Mouse (Mus musculus): ENCODE measurements around the gene H6pd.

The H6pd gene

GRCm38 (mm10) chr4:150019741-150020380 is 11.0 kb upstream of the H6pd start:
- DNase-seq (ENCODE audit: low spot score): no peak

GRCm38 (mm10) chr4:150015436-150015835 is 6.6 kb upstream of the H6pd start:
- DNase-seq (ENCODE audit: low spot score): no peak

GRCm38 (mm10) chr4:150014378-150015091 is 5.7 kb upstream of the H6pd start:
- no peak for DNase-seq (ENCODE audit: low spot score)

GRCm38 (mm10) chr4:150013805-150014204 is 5.0 kb upstream of the H6pd start:
- DNase-seq (ENCODE audit: low spot score): no peak

- DNase-seq (ENCODE audit: low spot score): no peak
These were observed 4.4 kb upstream of the H6pd start for GRCm38 (mm10) chr4:150013186-150013690.

GRCm38 (mm10) chr4:150012322-150012723 is 3.5 kb upstream of the H6pd start:
- no peak for DNase-seq (ENCODE audit: low spot score)

- no peak for DNase-seq (ENCODE audit: low spot score)
These were observed 2.9 kb upstream of the H6pd start for GRCm38 (mm10) chr4:150011564-150012321.

GRCm38 (mm10) chr4:150010054-150010730 is 1.4 kb upstream of the H6pd start:
- no peak for DNase-seq (ENCODE audit: low spot score)

GRCm38 (mm10) chr4:150009587-150009930 is 736 bp upstream of the H6pd start:
- no peak for DNase-seq (ENCODE audit: low spot score)

- no peak for DNase-seq (ENCODE audit: low spot score)
These were observed 434 bp downstream of the H6pd start for GRCm38 (mm10) chr4:150008325-150008852.

GRCm38 (mm10) chr4:150007444-150007843 is 1.4 kb downstream of the H6pd start:
- DNase-seq (ENCODE audit: low spot score): no peak

GRCm38 (mm10) chr4:150006991-150007390 is 1.8 kb downstream of the H6pd start:
- no peak for DNase-seq (ENCODE audit: low spot score)

GRCm38 (mm10) chr4:150006122-150006854 is 2.5 kb downstream of the H6pd start:
- no peak for DNase-seq (ENCODE audit: low spot score)

- no peak for DNase-seq (ENCODE audit: low spot score)
These were observed 3.6 kb downstream of the H6pd start for GRCm38 (mm10) chr4:150005231-150005630.

- no peak for DNase-seq (ENCODE audit: low spot score)
These were observed 5.2 kb downstream of the H6pd start for GRCm38 (mm10) chr4:150003641-150004040.

GRCm38 (mm10) chr4:150003021-150003580 is 5.7 kb downstream of the H6pd start:
- no peak for DNase-seq (ENCODE audit: low spot score)

- no peak for DNase-seq (ENCODE audit: low spot score)
These were observed 6.7 kb downstream of the H6pd start for GRCm38 (mm10) chr4:150002021-150002528.

GRCm38 (mm10) chr4:150001221-150001860 is 7.5 kb downstream of the H6pd start:
- DNase-seq (ENCODE audit: low spot score): no peak

- no peak for DNase-seq (ENCODE audit: low spot score)
These were observed 8.8 kb downstream of the H6pd start for GRCm38 (mm10) chr4:149999931-150000555.

GRCm38 (mm10) chr4:149999510-149999900 is 9.3 kb downstream of the H6pd start:
- DNase-seq (ENCODE audit: low spot score): no peak

All from MN1 (cell line).